Mouse (Mus musculus) cerebellum, adult 9-10 months (tissue): ENCODE results near the gene Ccdc34.

Experiments used
- DNase-seq: peaks from one replicate; pipeline ENCODE4 v3.0.0; 2022

Gene Ccdc34

DNA sequence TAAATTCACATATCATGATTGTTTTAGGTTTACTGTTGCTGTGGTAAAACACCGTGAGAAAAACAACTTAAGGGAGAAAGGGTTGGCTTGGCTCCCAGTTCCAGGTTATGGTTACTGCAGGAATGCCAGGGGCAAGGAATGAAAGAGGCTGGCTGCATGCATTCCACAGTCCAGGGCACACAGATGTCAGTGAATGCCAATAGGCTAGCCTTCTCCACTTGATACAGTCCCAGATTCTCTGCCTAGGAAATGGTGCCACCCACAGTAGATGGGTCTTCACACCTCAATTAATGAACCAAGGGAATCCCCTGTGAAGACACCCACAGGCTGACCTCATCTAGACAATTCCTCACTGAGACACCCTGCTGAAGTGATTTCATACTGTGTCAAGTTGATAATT is 12.9 kb upstream of the Ccdc34 start:
- DNase-seq, result no peak

DNA sequence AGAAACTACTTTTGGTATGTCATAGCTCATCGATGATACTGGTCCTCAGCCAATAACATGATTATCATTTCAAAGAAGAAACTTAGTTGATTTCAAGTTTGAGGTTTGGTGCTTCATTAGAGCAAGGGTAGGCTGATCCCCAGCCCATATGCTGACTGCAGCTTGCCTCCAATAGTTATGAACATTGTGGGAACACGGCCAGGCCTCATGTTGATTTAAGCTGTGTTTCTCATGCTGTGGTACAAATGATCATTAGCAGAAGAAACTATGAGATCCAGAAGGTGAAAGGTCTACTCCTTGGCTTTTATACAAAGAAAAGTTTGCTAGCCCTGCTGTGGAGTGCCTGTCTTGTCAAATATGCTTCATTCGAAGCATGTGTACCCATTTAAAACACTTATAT is 12.5 kb upstream of the Ccdc34 start:
- DNase-seq, result peak; percentile 66

DNA sequence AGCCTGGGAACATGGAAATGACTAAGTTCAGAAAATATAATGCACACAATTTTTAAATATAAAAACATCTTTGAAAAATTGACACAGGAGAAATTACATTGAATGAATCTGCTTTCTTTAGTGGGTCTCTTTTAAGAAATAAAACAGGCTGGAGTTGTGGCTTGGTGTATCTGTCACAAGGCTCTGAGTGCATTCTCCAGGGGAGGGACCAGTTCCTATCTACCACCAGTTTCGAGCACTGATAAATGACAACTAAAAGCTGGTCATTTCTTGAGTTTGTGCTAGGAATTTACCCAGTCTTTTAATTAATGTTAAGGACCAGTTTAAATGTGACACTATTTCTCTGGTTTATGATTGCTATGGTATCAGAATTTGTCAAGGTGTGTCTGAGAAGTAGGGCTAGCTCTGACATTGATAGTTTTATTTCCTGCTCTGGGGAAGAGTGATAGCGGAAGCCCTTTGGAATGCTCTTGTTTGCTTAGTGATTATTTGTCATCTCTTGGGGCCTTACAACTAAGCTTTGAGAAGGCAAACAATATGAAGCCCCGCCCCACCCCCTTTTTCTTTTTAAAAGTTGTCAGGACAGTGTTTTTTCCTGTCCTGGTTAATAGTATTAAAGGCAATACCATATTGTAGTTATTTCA is 11.9 kb upstream of the Ccdc34 start:
- no peak for DNase-seq

DNA sequence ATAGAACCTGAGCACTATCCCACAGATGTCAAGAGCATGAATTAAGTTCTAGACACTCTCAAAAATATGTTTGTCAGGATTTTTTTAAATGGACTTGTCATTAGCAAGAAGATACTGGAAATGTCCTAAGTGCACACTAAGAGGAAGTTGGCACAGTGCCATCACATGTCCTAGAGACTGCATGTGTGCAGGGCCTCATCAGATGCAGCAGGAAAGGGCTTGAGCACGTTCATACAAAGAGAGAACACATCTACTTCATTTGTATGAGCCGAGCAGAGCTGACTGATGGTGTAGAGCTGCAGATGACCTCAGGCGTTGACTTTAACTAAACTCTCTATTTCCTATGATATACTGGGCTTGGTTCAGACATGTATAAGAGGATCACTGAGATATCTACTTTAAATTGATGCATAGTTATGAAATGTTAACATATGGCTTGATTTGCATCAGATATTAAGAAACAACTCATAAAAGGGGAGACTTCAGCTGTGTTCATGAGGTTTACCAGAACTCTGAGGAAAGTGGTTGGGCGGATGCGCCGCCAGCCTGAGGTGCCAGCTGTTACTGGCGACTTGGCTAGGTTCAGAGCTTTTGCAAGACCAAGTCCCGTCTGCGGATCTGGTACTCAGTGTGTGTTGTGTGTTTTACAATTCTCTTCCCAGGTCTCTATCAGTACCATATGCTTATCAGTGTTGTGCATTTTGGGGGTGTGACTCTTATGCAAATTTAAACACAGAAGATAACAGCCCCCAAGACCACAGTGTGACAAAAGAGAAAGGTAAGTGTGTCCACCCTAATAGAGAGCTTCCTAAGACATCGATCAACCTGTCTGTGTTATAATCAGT is 10.0 kb upstream of the Ccdc34 start:
- DNase-seq, result no peak

DNA sequence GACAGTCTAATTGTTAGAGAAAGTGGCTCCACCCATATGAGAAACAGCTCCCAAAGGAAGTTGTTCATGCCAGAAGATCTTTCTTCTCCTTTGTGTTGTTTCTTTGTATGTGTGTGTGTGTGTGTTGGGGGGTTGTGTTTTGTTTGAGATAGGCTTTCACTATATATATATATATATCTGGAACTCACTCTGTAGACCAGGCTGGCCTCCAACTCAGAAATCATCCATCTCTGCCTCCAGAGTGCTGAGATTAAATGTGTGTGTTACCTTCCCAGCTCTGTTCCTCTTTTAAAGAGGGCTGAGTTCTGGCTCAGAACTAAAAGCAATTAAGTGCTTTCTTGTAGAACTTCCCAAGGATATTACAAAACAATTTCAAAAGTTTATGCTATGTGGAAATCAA is 8.2 kb upstream of the Ccdc34 start:
- no peak for DNase-seq

DNA sequence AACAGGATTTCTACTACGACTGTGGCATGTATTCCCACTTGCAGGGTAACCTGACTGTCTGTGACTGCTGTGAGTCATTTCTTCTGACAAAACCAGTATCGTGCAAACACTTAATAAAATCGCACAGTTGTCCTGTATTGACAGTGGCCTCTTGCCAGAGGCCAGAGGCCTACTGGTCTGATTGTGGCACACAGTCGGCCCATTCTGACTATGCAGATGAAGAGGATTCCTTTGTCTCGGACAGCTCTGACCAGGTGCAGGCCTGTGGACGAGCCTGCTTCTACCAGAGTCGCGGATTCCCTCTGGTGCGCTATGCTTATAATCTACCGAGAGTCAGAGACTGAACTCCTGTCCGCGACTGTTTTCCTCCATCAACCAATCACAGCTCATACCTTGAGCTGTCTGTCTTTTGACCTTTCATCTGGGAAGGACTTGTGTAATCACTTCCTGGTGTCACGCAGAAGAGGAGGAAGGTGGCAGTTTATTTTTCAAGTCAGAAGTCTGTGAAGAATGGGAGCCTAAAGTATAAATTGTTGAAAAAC is 5.4 kb upstream of the Ccdc34 start:
- no peak for DNase-seq

DNA sequence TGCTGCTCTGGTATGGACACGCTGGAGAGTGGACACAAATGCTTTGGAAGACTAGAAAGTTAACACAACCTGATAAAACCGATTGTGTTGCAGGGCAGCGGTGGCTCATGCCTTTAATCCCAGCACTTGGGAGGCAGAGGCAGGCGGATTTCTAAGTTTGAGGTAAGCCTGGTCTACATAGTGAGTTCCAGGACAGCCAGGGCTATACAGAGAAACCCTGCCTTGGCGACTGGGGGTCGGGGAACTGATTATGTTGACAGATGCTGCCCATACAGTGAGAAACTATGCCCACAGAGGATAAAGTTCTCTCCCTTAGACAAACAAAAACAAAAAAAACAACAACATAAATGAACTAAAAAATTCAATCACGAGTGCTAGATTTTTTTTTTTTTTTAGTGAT is 530 bp upstream of the Ccdc34 start:
- no peak for DNase-seq

DNA sequence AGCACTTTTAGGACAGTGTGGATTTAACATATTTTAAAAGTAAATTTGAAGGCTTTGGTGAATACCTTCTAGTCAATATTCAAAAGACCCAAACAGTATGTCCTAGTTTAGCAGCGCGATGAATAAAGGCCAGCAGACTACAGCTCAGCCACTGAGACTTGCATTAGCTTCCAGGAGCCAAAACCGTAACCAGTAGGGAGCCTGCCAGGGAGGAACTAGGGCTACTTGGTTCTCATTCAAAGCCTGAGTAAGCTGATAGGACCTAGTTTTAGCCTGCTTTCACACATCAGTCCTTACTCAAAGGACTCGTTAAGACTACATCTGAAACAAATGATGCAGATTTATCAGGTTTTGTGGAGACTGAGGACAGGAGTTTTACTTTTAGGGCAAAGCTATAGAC is 2.0 kb downstream of the Ccdc34 start:
- no peak for DNase-seq

DNA sequence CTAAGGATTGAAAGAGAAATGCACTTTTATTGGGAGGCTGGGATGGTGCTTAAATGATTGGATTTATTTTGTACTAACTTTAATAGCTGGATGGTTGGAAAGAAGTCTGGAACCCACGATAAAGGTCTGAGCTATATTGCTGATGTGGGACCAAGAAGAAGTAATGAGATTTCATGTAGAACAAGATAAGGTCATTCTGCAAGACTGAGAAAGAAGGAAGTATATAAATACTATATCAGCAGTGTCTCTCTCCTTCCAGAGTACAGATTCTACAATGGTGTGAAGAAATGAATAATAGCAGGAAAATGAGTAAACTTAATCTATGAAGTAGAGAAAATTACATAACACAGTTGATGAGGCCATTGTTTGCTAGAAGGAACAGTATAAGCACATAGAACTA is 2.8 kb downstream of the Ccdc34 start:
- no peak for DNase-seq

DNA sequence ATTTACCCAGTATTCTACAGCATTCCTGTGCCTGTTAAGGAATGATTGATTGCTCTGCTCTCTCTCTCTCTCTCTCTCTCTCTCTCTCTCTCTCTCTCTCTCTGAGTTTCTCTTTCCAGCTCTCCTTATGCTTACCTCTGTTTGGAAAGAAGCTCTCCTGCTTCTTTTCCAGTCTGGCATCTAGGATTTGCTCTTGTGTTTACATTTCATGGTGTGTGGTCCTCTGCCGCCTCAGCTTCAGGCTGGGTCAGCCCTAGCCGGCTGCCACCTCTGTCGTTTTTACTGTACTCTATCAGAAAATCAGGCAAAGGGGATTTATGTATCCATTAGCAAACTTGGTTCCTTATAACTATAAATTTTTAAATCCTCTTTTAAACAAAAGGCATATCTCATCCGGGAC is 18.6 kb downstream of the Ccdc34 start:
- DNase-seq, result no peak

DNA sequence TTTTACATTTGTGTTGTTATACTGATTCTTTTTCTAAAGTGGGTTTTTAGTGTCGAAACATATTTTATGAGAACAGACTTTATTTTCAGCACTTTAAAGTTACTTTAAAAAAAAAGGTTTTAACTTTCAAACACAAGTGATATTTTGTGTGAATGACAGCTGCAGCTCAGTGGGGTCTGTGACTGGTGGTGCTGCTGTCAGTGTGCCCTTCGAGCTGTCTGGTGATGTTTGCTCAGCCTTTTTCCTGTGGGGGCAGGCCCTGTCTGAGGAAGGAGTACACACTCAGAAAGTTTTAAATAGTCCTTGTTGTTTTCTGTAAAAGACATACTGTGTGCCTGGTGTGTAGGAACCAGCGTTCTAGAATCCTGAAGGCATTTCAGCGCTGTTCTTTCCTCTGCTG is 19.0 kb downstream of the Ccdc34 start:
- no peak for DNase-seq

DNA sequence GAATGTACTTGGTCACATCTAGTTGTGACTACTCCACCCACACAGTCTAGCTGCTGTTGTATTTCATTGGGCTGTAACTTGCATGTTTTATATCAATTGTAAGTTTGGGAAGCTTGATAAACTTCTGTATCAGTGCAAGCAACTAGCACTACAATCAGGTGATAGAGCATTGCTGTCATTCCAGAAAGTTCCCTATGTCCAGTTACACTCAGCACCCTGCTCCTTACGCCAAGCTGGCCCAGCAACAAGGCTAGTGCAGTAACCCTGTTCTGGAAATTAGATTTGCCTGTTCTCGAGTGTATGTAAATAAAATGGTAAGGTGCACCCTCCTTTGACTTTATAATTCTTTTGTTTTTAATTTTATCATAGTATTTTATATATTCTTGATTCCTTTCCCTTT is 19.6 kb downstream of the Ccdc34 start:
- no peak for DNase-seq

DNA sequence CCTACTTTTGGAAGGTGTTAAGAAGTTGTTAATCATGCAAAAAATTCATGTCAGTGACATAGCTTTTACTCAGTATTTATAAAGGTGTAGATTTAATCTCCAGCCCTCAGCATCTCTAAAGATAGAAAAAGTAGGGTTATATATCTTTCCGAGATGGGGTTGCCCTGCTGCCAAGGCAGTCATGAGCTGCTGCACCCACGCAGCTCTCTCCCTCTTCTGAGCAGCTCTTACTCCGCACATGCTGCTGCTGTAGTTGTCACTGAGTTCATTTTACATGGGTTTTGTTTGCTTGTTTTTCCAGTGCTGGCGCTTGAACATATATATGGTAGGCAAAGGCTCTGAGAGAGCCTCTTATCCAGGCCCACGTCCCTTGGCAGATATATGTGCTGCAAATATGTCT is 20.7 kb downstream of the Ccdc34 start:
- DNase-seq, result no peak

DNA sequence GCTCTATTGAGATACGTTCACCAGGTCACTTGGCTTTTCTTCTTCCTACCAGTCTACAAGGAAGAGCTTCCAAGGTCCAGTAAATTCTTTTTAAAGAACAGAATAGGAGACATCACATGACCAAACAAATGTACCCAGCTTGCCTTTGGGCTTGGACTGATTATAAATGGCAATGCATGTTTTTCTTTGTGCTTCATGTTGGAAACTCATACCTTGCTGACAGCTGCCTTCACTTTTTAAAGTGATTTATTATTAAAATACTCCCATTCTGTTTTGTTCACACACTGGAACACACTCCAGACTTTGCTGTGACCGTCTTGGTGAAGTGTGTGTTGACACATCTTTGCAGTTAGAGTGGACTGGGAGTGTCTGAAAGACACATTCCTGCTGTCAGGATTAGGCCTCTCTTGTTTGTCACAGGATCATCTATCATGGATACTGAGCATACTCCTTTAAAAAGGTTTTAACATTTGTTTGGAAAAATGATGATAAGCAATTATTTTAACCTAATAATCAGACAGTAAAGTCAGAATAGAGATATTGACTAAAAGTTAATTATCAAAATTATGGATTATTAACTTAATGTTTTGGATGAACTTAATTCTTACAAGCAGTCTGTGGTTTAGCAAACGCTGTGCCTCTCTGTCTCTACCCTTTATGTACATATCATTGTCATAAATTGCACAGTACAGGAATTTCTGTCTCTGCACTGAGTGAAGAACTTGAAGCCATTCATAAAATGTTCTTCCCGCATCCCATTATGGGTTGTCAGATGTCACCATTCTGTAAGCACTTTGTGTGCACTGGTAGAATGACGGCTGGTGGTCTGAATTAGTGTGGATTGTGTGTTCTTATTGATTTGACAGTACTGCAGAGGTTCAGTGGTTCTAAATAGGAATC is 25.5 kb downstream of the Ccdc34 start:
- no peak for DNase-seq

DNA sequence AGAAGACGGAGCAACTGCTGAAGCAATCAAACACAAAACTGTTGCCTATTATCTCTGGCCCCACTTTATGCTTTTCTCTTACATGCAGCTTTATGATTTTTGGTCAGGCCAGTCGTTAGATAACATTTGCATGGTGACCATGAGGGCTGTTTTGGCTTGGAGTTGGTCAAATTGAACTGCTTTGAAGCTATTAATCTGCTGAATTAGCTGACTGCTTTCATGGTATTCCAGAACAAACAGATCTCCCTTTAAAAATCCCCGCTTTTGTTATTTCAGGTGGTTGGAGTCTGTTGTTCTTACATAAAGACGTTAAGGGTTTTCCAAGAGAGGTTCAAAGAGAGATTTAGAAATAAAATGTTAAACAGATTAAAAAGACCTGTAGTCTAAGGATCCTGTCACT is 40.8 kb downstream of the Ccdc34 start:
- no peak for DNase-seq

DNA sequence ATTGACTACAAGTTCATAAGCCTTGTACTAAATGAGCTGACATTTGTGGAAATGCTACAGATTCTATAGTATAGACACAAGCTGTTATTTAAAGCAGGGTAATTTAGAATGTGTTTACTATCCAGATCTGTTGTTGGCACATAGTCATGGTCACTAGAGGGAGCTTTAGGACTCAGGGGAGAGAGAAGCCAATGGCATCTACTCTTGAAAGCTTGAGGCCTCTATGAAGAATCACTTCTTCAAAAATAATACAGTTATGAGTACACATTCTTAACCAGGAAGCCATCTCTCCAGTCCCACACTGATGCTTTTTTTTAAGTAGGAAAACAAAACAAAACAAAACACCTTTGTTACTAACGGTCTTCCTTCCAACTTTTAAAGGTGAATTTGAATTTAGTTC is 45.5 kb downstream of the Ccdc34 start:
- peak; percentile 6 for DNase-seq

DNA sequence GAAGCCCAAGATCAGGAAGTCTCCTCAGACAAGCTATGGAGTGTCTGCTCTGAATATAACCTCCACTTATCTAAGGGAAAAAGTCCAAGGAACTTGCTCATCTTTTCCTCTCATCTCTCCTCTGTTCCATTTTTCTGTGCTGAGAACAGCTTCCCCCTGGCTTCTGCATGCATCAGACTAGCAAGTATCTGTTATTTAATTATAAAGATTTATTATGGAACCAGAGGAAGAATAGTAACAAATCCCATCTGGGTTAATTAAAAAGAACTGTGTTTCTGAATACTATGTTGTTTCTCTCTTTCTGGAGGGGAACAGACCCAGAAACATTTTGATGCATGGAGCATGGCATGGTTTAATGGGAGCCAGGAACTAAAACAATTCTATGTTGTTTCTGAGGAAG is 51.3 kb downstream of the Ccdc34 start:
- DNase-seq, result no peak

DNA sequence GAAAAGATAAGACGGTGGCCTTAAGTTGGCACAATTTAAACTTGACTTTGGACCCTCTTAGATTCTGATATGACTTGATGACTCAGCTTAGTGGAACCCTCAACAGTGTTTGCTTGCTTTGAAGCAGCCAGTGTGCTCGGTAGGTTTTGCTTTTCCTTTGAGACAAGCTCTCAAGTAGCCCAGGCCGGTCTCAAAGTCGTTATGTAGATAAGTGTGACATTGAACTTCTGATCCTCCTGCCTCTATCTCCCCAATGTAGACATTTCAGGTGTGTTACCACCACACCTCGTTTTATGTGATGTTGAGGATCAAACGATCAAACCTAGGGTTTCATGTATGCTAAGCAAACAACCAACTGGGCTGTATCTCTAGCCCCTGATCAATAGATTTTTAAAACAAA is 55.4 kb downstream of the Ccdc34 start:
- no peak for DNase-seq

DNA sequence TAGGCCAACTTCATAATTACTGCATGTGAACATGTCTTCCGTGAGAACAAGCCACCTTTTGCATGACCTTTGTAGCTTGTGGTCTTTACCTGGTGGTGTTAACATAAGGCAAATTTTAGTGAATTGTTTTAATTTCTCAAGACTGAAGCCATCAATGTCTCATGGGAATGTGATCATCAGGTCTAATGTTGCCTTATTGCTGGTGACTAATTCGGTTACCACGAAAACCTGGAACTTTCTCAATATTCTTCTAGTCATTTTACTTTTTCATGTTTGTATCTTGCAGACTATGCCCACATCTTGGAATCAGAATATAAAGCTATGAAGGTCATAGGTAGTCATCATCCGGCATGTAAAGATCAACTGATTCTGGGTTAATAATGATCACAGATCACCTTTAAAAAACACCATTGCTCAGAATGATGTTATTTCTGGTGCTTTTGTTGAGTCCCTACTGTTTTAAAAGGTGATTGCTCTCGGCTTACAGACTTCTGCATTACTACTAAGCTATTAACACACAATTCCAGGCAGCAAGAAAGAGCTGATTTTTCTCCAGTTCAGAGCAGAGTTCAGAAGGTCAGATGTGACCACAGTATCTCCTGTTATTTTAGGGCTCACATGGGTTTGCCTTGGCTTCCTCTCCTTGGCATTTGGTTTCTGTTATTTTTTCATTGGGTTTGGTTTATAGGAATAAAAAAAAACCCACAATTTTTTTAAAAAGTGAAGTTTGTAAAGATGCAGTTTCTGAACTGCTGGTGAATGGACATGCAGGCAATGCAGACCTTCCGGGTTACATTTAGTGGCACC is 57.2 kb downstream of the Ccdc34 start:
- no peak for DNase-seq

DNA sequence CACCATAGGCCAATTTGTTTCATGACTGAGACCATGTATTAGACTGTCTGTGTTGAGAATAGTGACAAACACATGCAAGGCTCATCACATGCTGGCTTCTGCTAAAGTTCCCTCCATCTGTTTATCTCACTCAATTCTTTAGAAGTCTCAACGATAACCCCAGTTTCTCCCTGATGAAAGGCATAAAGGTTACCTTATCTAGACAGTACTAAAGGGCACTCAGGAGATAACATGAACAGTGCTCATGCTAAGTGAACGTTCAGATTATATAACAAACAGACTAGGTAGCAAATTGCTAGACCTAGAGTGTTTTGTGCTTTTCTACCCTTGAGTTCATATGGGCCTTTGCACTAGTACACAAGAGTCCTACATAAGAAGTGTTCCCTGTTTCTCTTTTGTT is 59.6 kb downstream of the Ccdc34 start:
- no peak for DNase-seq

DNA sequence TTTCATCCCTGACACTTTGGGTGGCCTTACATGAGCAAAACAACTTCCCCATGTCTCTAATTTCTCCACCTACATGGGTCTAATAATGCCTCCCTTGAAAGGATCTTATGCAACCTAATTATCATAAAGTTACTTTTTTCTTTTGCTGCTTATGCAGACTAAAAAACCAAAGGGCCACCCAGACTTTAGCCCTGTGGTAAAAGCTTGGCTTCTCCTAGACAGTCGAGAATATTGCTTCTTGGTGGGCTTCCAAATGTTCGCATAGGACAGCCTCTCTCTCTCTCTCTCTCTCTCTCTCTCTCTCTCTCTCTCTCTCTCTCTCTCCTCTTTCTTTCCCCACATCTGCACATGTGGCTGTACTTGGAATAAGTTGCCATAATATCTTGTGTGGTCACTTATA is 60.0 kb downstream of the Ccdc34 start:
- DNase-seq, result no peak

DNA sequence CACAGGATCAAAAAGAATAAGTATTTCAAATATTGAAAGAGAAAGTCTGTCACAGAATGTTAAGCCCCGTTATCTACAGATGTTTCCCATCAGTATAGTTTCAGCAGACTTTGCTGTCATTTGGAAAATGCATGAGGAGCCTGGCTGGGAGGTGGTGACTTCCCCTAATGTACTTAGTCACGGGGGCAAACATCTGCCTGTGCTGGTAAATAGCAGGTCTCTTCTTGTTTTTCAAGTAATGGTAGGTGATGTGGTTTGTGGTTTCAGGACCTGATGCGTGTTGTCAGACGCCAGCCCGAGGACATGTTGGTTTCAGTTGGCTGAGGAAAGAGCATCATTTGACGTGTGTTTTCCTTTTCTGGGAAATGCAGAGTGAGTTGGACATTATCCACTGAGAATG is 62.9 kb downstream of the Ccdc34 start:
- no peak for DNase-seq

DNA sequence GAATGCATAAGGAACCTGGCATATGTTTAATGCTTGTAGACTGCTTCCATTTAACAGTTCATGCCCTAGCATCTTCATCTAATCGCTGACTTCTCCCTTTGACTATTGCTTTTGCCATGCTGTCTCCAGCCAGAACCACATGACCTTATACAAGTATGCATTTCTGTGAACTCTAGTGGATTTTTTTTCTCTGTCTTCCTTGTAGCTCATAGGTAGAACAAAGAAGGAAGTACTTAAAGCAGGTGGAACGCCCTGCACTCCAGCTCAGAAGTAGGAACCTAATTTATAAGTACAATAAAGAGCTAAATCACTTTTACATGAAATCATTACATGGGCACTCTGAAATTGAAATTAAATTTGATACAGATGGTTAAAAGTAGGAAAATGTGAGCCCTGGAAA is 65.4 kb downstream of the Ccdc34 start:
- no peak for DNase-seq
